Mouse (Mus musculus) gastrocnemius, postnatal 36 days (tissue): ENCODE data around the gene Pdilt. TPM values are rescaled to one million over a fixed set of nuclear protein-coding genes. Genes with fewer than 3 reads are reported as not detected.

Source experiments
- DNase-seq, 2 experiments: peaks; one replicate each; pipeline ENCODE4 v3.0.0; 2022
- intact Hi-C: fragments of 180-260 bp; cut with DNase I; formaldehyde crosslinking; loops from one replicate; pipeline ENCODE4 v1.15.1; 2025
- total RNA-seq, 2 experiments: library from RNA; stranded (reverse); gene quantifications; 2 replicates each; pipeline ENCODE4 v1.2.3; 2021

Pdilt gene
- total RNA-seq, 2 experiments from 2014 or later: not detected

- DNase-seq: no peak
- intact Hi-C loops: loop anchor here (5.0 kb wide), 2 partner anchors 501 to 746 kb away; no protein-coding TSS in a partner anchor
Measured at GRCm38 (mm10) chr7:119513056-119513455, 10.2 kb downstream of the Pdilt start.

- DNase-seq: no peak
- intact Hi-C loops: loop anchor here (5.0 kb wide), 2 partner anchors 499 to 744 kb away; no protein-coding TSS in a partner anchor
Measured at GRCm38 (mm10) chr7:119511143-119511542, 12.1 kb downstream of the Pdilt start.

DNA sequence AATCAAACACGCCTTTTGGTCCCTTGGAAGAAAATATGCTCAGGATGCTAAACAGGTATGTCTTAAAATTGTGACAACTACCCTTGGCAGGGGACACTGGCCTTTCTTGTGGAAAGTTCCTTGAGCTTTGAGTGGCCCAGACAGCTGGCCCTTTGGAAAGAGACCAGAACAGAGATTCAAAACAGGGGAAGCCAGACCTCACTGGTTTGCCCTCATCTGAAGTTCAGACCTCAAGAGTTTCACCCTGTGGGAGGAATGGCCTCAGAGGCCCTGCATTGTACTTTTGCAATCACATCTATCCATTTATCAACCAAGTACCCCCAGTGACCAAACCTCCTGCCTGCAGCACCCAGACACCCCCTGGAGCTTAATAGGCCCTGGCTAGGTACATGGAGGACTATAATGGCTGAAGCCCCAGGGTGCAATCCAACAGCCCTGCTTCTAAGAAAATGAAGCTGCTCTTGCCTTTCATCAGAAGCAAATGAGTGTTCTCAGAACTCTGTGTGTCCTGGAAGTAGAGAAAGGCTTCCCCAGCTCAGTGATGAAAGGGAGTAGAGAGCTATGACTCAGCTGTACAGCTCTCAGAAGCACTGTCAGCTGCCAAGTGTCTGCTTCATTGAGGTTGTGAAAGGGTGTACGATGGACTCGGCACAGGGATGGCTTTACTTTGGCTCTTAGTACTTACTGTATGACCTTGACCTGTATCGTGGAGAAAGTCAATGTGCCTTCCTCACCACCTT, 33.1 kb downstream of the Pdilt start:
- no peak for DNase-seq
- intact Hi-C loops: no loop called here

DNA sequence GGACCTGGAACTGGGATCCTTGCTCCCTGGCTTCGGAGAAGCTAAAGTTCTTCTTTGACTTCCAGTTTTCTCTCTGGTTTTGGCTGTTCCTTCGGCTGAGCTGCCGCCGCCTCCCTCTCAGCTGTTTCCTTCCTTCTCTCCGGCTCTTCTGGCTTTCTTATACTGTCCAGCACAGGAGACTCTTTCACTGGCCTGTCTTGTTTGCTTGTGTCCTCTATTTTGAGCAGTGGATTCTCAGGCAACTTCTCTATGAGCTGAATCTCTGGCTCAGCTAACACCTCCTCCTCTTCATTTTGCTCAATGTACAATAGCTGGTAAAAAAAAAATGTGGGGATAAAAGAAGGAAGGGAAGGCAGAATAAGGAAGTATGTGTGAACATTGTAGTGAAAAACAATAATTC, 36.6 kb downstream of the Pdilt start:
- no peak for DNase-seq

GRCm38 (mm10) chr7:119484154-119484553, 39.1 kb downstream of the Pdilt start:
- intact Hi-C loops: no loop called here
- DNase-seq: no peak

More for the DNA sequence above, 36.6 kb downstream of the Pdilt start:
- intact Hi-C loops: no loop called here

DNA sequence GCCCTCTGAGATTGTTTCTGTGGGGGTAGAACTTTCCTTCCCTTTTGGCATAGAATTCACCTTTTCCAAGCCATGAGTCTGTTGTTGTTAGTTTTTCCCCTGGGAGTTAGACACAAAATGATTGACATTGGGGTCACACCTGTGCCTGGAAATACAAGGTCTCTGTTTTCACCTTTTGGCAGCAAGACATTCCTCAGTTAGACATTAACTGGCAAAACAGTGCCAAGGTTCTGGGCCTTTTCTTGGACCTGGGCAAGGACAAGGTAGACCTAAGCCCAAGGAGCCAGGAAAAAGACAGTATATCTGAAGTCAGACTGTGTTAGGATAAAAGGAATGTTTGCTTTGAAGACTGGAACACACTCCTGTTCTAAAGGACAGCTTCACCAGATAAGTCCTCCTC, 44.0 kb downstream of the Pdilt start, which contains the start of gene Umod:
Gene Umod, minus strand, starts transcription at position 27 of the 400 bp plus-strand sequence.
- intact Hi-C loops: no loop called here
- no peak for DNase-seq

DNA sequence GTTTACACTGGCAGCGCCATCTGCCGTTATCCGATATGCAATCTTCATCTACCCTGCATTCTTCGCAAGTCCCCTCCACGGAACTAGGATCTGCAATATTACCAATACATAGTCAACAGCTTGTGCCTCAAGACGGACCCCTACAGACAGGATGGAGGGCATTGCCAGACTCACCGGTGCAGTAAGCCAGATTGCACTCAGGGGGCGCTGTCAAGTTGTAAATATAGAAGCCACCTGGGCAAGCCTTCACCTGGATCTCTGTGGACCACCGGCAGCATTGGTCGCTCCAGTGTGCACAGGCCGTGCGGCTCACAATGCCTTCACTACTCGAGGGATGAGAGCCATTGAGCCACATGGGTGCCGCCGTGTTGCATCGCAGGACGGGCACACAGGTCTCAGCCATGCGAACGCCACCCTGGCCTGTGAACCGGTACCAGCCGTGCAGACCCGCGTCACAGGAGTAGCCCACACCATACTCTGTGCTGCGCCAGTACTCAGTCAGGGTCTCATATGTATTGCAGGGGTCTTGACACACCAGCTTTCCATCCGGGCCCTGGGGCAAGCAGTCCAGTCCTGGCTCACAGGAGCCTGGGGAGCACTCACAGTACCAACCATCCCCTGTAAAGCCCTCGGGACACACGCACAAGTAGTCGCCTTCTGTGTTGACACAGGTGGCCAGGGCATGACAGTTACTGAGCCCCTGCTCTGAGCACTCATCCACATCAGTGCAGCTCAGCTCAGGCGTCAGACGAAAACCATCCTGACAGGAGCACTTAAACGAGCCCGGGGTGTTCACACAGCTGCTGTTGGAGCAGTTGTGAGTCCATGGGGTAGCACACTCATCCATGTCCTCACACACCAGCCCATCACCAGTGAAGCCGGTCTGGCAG, 46.5 kb downstream of the Pdilt start:
- intact Hi-C loops: no loop called here
- no peak for DNase-seq

DNA sequence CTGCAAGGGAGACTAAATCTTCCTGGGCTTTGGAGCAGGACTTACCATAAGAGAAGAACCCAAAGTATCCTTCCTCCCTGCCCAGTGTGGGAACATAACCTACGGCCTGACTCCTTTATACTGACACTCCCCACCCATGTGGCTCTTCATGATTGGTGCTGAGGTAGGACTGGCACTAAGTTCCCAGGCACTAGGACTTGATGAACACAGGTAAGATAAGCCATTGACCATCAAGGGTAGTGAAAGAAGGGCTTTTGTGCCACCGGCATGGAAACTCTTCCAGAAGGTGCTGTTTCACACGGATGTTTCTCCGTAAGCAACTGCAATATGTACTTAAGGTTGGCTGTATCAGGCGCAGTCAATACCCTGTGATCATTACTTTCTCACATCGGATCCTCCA, 64.1 kb downstream of the Pdilt start, which contains the start of gene Gp2:
Gene Gp2, minus strand, starts transcription at position 101 of the 400 bp plus-strand sequence.
- intact Hi-C loops: no loop called here
- no peak for DNase-seq

DNA sequence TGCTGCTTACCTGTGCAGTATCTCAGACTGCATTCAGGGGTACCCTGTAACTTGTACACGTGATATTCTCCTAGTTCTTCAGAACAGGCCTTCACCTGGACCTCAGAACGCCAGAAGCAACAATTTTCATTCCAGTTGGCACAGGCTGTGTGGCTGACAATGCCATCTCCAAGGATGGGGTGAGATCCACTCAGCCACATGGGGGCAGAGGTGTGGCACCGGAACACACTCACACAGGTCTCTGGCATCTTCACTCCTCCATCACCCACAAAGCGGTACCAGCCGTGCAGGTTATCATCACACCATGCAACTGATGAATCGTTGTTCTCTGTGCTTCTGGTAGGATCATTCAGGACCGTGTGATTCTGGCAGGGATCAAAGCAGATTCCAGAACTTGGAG, 69.1 kb downstream of the Pdilt start:
- DNase-seq: no peak
- intact Hi-C loops: no loop called here

- no peak for DNase-seq
- intact Hi-C loops: no loop called here
Measured at GRCm38 (mm10) chr7:119443849-119444248, 79.4 kb downstream of the Pdilt start.

DNA sequence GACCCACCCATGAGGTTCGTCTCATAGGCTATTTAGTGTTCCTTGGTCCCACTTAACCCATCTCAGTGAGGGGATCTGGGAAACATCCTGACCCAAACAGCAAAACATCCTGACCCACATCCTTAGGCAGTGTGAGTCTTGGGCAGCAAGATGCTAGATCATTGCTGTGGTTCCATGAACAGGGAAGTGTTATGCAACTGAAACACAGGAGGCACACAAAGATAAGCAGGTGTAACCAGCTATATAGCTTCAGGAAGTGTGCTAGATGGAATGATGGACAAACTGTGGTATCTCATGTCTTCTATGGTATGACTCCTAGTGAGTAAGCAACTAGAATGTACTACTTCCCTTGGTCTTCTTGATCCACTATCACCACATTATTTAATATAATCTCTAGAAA, 81.4 kb downstream of the Pdilt start:
- intact Hi-C loops: no loop called here

More for the DNA sequence above, 81.4 kb downstream of the Pdilt start:
- DNase-seq: no peak

Other genes with a start within 250 kb of the Pdilt start
- gene Gp2, start 64.2 kb downstream of the Pdilt start, total RNA-seq: not detected
- not detected for gene Umod, start 44.2 kb downstream of the Pdilt start, total RNA-seq
- gene Acsm5, start 4.0 kb downstream of the Pdilt start, total RNA-seq: under 1 TPM; 0.15 to 0.20 TPM
- not detected for gene Acsm2, start 30.9 kb upstream of the Pdilt start, total RNA-seq
- not detected for gene Acsm1, start 83.5 kb upstream of the Pdilt start, total RNA-seq
- gene Acsm4, start 166.5 kb upstream of the Pdilt start, total RNA-seq: not detected
- gene Thumpd1, start 197.3 kb upstream of the Pdilt start, total RNA-seq: 10 to 100 TPM; 11.4 to 15.9 TPM
- gene Acsm3, start 237.4 kb upstream of the Pdilt start, total RNA-seq: under 1 TPM; 0.25 to 0.54 TPM